Mouse (Mus musculus) thymus, postnatal 36 days (tissue): Measurements from ENCODE around the gene Htr3b.
"Not testable (repeated sequence)": the region's sequence is repeated elsewhere in the genome, so short reads cannot be mapped to it uniquely, and the experiment has no call there.

Experiments
- DNase-seq, 2 experiments: peaks; one replicate each; pipeline ENCODE4 v3.0.0; 2022; ENCODE audit warnings: mixed read lengths in 2 of 2

Htr3b gene

DNA sequence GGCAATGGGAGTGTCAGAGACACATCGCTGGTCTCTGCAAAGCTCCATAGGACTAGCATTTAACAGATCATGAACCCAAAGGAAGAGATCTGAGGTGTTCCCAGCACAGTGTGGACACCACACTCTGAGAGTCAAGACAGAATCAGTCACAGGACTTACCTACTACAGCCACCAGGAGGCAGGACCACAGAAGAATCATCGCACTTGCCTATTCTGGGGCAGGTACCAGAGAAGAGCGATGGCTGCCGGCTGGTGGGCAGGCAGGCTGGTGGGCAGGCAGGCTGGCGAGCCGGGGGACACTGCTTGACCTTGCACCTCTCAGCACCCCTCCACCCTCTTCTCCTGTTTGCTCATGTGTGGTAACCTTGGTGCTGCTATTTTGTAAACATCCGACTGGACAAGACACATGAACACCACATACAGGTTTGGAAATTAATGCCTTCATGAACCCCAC is at the start of gene Htr3b:
Gene Htr3b, minus strand, starts transcription at position 404 of the 454 bp plus-strand sequence.
- DNase-seq = peak; percentile 13 to 15

DNA sequence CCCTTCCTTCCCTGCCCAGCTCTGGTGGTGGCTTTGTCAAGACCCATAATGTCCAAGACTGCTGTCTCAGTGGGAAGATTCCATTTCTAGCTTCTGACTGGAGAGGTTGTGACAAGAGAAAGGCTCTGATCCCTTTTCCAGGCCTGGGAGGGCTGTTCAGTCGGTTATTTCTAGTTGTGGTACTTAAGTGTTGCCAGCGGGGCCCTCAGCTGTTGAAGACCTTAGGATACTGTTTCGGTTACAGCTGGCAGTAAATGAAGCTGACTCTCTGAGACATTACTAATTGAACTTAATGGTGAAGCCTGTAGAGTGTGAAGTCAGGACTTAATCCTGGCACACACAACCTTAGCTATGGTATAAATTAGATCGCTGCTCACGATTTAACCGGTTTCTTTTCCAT is 34.5 kb upstream of the Htr3b start:
- DNase-seq = no peak

DNA sequence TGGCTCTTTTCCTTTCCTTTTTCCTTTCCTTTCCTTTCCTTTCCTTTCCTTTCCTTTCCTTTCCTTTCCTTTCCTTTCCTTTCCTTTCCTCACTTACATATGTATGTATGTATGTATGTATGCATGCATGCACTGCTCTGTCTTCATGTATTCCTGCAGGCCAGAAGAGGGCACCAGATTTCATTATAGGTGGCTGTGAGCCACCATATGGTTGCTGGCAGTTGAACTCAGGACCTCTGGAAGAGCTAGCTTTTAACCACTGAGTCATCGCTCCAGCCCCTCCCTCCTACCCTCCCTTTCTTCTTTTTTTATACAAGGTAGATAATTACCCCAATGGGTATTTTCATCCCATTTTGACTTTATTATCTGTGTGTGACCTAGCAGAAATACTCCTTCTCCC is 30.9 kb upstream of the Htr3b start:
- no peak for DNase-seq

DNA sequence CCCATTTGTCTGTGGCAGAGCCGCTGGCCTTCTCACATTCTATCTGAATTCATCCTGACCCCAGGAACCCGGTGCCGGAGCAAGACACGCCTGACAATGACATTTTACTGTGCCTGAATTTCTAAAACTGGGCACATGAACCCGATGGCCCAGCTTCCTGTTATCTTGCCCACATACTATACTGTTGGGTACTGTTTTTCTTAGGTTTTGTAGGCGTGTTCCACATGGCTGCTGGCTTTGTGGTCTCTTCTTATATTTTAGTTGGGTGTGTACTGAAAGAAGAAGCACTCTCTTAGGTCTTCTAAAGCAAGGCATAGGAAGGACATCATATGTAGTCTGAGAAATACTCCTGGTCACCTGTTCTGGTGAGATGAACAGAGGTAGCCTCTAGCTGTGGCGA is 30.0 kb upstream of the Htr3b start:
- DNase-seq = no peak

DNA sequence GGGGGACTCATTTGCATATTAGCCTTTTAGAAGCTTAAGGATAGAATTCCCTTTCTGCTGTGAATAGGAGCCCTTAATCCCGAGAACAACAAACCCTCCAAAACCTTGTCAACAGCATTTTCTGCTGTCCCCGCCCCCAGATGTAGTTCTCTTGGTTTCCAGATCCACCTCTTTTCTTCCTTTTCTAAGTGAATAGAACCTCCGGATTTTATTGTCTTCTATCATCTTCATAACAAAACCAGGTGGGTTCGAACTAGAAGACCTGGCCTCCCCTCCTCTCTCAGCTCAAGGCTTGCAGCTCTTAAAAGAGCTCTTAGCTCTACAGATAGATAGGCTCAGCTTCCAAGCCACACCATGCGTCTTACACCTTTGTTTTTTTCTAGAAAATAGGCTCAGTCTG is 26.9 kb upstream of the Htr3b start:
- DNase-seq = no peak

DNA sequence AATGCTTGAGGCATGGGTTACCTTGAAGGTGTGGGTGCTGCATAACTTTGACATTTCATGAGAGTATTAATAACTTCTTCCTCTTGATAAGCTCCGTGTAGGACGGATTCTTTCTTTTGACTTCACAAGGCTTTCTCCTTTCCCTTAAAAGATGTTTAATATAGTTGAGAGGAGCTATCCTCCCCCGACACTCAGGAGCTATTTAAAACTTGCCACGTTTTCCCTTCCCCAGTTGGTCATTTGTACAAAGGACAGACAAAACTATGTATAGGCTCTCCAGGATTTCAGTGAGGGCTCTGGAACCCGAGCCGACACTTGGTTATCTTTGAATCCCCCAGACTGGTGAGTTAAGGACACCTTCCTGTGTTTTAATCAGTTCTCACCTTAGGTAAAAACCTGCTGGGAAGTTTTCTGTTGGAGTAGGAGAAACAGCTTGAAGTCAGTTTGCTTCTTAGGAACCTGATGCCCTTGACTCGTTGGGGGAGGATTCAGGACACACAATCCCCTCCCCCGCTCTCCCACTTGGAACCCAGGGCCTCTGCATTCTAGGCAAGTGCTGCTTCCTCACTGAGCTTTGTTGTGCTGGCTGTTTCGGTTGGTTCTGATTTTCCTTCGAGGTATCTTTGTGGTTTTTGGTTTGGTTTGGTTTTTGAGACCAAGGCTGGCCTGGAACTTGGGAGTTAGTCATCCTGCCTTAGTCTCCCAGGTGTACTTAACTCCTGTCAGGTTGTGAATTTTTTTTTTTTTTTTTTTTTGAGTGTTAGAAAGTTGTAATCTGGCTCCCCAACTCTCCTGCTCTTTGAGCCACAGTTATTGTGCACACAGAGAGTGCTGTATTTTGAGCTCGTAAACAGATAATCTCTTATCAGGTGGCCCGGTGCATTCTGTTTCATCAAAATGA is 22.7 kb upstream of the Htr3b start:
- no peak for DNase-seq

DNA sequence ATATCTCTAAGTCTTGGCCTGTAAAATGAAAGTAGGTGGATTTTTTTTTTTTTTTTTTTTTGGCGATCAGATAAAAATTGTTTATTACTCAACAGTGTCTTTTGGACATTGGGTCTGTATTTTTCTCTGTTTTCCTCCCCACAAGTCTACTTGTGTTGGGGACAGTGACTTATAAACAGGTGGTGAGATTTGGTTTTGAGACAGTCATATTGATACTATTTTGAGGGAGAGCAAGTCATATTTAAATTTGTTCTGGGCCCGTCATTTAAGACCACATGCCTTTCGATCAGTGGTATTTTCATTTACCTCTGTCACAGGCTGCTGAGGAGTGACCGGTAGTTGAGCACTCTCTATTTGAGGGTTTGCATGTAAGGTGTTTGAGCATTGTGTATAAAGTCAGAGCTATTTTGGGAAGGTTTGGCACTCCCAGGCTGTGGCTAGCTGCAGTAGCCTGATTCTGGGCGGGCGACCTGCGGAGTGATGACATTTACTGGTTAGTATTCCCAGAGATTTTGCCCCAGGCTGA is 21.9 kb upstream of the Htr3b start:
- no peak for DNase-seq

DNA sequence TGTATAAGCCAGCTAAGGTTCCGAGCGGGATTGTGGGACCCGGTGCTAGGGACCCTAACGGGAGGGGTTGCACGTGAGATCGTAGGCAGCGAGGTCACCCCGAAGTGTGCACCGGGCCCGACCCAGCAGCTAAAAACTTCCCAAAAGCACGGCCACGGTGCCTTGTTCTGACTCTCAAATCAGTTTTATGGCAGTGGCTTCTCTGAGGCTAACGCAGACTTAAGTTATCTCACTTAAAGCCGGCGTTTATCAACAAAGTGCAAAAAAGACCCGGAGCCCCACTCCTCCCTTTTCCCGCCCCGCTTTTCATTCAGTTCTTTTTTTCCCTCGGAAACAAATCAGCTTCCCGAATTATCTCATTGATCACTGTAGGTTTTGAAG is 20.9 kb upstream of the Htr3b start:
- DNase-seq = no peak

DNA sequence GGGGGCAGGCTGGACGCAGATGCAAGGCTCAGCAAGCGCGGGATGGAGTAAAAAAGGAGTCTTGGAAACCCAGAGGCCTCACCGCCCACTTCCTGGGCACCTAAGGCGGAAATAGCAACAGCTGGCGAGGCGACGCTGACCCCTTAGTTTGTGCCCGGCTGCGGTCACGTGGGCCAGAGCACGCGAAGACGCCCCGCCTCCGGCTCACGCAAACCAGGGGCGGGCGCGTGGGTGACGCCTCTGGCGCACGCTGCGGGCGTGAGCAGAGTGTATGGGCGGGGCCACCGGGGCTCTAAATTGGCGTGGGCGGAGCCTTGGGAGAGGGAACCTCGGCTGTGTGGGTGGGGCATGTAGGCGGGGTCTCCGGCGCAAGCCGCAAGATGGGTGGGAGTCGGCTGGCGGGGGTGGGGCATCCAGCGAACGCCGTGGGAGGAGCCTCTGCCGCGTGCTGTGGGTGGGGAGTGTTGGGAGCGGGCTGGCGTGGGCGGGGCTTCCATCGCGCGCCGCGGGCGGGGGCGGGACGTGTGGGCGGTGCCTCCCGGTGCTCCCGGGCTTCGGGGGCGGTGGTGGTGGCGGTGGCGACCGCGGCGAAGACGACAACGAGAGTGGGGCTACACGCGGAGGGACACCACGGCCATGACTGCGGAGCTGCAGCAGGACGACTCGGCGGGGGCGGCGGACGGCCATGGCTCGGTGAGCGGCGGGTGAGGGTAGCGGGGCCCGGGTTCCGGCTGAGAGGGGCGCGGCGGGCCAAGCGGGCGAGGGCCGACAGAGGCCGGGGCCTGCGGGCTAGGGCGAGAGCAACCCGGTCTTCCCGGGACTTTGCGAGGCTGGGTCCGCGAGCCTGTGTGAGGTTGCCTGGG is 20.3 kb upstream of the Htr3b start, which contains the start of gene Usp28:
Gene Usp28, plus strand, starts transcription at position 531 of the 863 bp plus-strand sequence.
- peak; percentile 100 for DNase-seq

DNA sequence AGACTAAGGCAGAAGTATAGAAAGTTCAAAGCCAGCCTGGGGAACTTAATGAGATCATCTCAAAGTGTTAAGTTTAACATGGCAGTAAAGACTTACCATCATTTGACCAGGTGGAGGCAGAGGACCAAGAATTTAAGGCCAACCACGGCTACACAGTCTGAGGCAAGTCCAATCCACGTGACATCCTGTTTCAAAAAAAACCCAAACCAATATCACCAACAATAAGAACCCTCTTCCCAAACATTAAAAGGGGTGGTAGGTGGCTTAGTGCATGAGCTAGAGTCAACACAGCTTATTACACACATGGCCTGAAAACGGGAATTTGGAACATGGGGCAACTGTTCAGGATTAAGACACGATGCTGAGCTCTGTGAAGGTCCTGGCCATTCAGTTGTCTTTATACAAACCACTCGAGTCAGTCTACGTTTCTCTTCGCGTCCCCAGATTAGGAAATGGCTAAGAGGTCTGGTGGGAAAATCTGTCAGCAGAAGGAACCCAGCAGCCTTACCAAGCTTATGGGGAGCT is 19.6 kb upstream of the Htr3b start:
- no peak for DNase-seq

DNA sequence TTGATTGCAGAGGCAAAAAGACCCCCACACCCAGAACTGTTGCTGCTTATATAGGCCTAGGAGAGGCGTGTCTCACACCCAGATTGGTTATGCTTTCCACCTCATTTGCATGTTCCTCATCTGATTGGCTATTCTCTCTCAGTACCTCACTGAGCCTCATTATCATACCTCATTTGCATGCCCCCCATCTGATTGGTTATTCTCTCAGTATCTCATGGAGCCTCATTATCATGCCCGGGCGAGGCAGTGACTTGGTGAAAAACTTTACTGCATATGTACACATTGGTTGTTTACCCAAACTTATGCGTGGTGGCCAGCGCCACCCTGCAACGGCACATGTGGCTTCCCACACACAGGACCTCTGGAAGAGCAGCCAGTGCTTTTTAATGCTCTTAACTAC is 19.0 kb upstream of the Htr3b start:
- DNase-seq = not testable (repeated sequence)

DNA sequence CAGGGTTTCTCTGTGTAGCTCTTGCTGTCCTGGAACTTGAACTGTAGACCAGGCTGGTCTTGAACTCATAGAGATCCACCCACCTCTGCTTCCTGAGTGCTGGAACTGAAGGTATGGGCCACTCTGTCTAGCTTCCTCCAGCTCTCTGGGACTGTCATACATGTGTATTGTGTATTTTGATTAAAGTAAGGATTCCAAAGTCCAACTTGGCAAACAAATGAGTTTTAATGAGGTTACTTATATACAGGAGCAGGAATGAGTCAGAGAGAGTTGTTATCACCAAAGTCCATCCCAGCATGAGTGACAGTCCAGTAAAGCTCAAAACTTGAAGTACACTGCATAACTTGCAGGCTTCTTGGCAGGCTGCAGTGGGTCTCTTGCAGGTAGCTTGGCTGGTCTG is 17.0 kb upstream of the Htr3b start:
- no peak for DNase-seq

DNA sequence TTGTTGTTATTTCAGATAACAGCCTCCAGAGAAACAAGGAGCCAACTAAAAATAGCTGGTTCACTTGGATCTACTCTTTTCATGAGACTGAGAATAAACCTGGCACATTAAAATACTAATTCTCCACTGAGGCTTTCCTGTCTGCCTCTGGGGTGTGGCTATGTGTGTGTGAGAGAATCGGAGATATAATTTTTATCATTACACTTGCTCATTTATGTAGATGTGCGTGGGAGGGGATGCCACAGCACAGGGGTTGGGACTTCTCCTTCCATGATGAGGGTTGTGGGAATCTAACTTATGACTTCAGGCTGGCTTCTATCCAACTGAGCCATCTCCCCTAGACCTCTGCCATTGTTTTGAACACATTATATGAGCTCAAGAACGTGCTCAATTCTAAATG is 16.0 kb upstream of the Htr3b start:
- no peak for DNase-seq

DNA sequence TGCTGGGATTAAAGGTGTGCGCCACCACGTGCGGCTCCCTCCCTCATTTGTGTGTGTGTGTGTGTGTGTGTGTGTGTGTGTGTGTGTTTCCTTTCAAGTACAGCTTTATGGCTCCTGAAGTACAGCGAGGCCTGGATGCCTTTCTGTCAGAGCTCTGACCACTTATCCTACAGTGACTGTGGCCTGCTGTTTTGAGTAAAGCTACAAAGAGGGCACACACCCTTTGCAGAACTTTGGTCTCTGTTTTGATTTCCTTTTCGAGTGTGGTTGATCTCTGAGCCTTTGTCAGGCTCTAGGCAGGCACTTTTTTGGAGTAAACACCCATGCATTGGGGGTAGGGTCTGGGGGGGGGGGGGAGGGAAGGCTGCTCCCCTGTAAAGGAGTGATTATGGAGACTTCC is 15.6 kb upstream of the Htr3b start:
- DNase-seq = no peak

DNA sequence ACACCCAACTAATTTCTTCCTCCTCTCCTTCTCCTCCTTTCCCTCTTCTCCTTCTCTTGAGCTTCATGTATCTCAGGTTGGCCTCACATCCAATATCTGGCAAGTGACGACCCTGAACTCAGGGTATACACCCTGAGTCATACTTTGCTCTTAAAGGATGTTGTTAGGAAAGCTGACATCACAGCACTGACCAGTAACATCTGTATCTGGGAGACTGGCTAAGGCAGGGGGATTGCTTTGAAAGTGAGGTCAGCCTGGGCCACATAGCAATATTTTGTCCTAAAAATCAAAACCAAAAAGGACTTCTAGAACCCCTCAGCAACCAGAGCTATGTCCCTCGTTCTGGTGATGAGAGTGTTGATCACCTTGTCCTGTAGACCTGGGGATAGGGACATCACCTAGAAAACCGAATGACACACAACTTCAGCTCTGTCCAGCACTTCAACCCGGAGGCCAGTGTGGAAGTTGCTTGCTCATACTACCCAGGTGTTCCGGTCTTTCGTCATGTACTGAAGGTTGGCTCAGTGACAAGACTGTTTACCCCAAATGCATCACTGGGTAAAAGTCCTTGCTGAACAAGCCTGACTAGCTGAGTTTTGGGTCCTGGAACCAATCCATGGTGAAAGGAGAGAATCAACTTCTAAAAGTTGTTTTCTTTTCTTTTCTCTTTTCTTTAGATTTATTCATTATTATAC is 12.0 kb upstream of the Htr3b start:
- DNase-seq = no peak

DNA sequence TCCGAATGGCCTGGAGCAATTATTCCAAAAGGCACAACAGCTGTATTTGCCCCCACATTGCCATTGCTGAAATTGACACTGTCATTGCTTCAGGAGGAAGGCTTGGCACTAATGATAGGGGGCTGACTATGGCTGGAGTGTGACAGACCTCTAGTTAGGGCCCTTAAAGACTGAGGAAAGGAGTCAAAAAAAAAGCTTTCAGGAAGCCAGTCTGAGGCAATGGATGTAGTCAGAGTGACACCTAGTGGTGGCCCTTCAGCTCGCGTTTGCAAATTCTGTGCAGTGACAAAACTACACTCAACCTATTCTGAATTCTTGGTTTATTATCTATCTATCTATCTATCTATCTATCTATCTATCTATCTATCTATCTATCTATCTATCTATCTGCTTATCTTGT is 7.7 kb upstream of the Htr3b start:
- peak in 1 of 2 experiments; percentile 15 for DNase-seq

DNA sequence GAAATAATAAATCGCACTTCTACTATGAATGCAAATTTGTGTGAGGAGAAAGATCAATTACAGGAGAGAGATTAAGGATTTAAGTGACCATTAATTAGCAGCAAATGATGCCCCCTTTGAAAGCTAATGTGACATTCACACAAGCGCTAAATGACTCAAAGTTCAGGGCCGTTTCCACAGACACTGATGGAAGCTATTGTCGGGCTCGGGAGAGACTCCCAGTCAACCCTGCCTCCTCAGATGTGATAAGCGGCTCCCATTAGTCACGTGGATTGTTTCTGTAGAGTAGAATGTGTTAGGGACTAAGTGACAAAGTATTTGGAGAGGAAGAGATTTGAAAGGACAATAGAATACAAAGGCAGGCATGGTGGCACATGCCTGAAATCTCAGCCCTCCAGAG is 2.7 kb downstream of the Htr3b start:
- no peak for DNase-seq

DNA sequence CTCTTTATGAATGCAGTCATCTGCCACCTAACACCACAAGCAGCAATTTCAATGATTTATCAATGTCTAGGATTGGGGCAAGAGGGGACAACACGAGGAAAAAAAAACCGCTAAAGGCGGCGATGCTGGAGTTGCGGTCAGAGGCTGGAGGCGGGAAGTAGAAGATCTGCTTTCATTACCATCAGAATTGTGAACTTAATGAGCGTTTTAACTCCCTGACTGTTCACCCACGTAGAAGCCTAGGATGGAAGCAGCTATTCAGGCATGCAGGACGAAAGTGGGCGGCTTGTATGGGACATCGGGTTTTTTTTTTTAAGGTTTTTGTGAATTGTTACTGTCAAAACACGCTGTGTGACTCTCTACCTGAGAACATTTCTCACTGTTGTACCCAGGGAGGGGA is 3.5 kb downstream of the Htr3b start:
- DNase-seq = no peak

DNA sequence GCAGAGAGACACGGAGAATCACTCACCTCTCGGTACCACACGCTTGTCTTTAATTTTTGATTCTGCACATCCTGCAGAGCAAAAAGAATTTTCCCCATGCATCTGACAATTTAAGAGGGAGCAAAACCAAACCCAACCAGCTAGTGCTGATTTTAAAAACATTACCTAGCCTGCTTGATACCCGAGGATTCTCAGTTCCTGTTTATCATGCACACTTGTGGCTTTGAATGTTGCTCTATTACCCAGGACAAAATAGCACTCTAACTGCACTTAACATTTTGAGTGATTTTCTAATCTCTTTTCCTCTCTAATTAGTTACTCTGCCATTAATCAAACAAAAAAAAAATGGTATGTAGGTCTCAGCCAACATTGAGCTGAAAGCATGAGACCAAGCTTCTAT is 17.2 kb downstream of the Htr3b start:
- no peak for DNase-seq

DNA sequence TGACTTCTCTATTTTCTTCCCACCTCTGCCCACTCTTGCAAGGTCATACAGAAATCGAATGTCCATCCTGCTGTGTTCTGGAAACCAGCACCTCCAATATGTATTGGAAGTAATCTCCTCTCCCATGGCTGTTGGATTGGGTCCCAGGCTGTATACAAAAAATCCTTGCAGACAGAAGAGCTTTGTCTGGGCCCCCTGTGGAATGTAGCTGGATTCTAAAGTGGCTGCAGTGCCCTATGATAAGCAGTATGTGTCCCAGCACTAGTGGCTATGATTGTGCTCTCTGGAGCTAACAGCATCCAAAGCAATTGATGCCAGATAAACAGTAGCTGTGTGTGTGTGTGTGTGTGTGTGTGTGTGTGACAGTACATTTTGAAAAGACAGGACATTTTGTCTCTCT is 22.4 kb downstream of the Htr3b start:
- no peak for DNase-seq

DNA sequence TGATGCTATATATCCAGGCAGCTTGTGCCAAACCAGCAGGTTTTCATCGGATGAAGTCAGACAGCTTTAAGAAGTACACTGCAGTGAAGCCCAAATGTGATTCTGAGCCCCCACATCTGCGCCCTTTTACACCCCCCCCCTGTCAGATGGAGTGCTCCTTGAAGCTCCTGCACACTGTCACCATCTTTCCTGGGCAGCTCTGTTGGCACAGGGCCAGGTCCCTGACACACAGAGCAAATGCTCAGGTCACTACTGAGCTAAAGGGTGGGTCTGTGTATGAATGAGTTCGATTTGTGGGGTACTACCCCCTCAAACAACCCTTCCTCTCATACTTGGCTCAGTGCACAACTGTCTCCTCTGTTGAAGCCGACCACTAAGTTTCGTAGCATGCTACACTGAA is 35.4 kb downstream of the Htr3b start:
- DNase-seq = no peak

DNA sequence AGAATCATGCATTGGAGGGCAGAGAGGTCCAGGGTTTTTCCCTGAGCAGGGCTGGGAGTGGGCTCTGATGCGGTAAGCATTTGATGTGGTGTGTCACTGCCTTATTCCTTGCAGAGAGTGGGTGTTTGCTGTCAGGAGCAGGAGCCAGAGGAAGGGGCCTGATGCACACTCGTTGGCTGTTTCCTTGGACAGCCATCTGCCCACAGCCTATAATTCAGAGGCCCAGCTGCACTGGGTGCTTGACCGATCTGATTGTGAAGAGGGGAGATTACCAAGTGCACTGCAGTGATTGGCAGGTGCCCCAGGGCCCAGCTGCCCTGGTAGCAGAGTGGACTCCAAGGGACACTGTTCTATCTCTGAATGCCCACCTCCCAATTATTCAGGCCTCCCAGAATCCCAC is 36.0 kb downstream of the Htr3b start:
- DNase-seq = no peak
